Mouse (Mus musculus): ENCODE data around the gene Rala. TPM values are rescaled to one million over a fixed set of nuclear protein-coding genes. Genes with fewer than 3 reads are reported as not detected.
A peak's percentile ranks its signal among the peaks of the same experiment; 100 is the strongest.

Gene Rala
- polyA plus RNA-seq (2015; fragmentation: Nextera tagmentation; extraction: Ambion mirVana), result 206 and 207 TPM in 2 replicates

- no peaks in the 10 kb centered on the region for H3K9me3 ChIP-seq
- 8% methylated on average over 65 of the region's 69 CpGs for WGBS
- peak within 1 kb of the TSS; percentile 97 for H3K27ac ChIP-seq
- H3K4me2 ChIP-seq, result peak within 1 kb of the TSS; percentile 73
- H3K4me1 ChIP-seq (replicated peaks), result peaks cover 25% of the 10 kb centered on the region
- H3K9ac ChIP-seq, result peak within 1 kb of the TSS; percentile 96
- H3K27me3 ChIP-seq, result no peaks in the 10 kb centered on the region
- peak; percentile 100 for ATAC-seq (ENCODE audit: low FRiP score)
- peak within 1 kb of the TSS; percentile 97 for H3K4me3 ChIP-seq
- no peaks in the 10 kb centered on the region for H3K36me3 ChIP-seq
Measured at GRCm38 (mm10) chr13:17944078-17944917, at the start of gene Rala. Rala (minus strand) TSS chr13:17944239.

- peak; percentile 21; the same call in 1 of the 2 replicates for ATAC-seq (ENCODE audit: low FRiP score)
- WGBS, result 39% methylated on average over 7 of the region's 7 CpGs
- peak overlapping the region; percentile 85 for H3K4me3 ChIP-seq
- H3K9ac ChIP-seq, result peak overlapping the region; percentile 90
- peak overlapping the region; percentile 86 for H3K27ac ChIP-seq
- no peaks in the 10 kb centered on the region for H3K9me3 ChIP-seq
- peak overlapping the region; percentile 83 for H3K4me2 ChIP-seq
- H3K4me1 ChIP-seq (replicated peaks), result peaks cover 11% of the 10 kb centered on the region
- no peaks in the 10 kb centered on the region for H3K27me3 ChIP-seq
- no peaks in the 10 kb centered on the region for H3K36me3 ChIP-seq
Measured at GRCm38 (mm10) chr13:17993515-17993847, 49.4 kb upstream of the Rala start.

- H3K4me1 ChIP-seq (replicated peaks), result peaks cover 11% of the 10 kb centered on the region
- ATAC-seq (ENCODE audit: low FRiP score), result peak; percentile 99
- peak within 1 kb of the TSS; percentile 83 for H3K4me2 ChIP-seq
- no peaks in the 10 kb centered on the region for H3K9me3 ChIP-seq
- H3K4me3 ChIP-seq, result peak within 1 kb of the TSS; percentile 85
- peak within 1 kb of the TSS; percentile 90 for H3K9ac ChIP-seq
- H3K36me3 ChIP-seq, result no peaks in the 10 kb centered on the region; the same call in 1 of the 2 replicates
- WGBS, result under 1% methylated on average over 54 of the region's 54 CpGs
- H3K27ac ChIP-seq, result peak within 1 kb of the TSS; percentile 86
- no peaks in the 10 kb centered on the region for H3K27me3 ChIP-seq
Measured at GRCm38 (mm10) chr13:17992697-17993514, 48.9 kb upstream of the Rala start, which contains the start of gene Yae1d1. Yae1d1 (minus strand) TSS chr13:17993349.

GRCm38 (mm10) chr13:17992009-17992408 lies 48.0 kb upstream of the Rala start:
- peak overlapping the region; percentile 85 for H3K4me3 ChIP-seq
- peaks cover 11% of the 10 kb centered on the region for H3K4me1 ChIP-seq (replicated peaks)
- no peaks in the 10 kb centered on the region for H3K9me3 ChIP-seq
- ATAC-seq (ENCODE audit: low FRiP score), result no peak
- no peaks in the 10 kb centered on the region for H3K27me3 ChIP-seq
- no peak overlapping the region for H3K27ac ChIP-seq
- H3K36me3 ChIP-seq, result peaks cover 9% of the 10 kb centered on the region
- WGBS, result 91% methylated on average over 4 of the region's 4 CpGs
- H3K9ac ChIP-seq, result 0 out of 2 replicates have a peak overlapping the region, but pooled peaks have one; percentile 29
- peak overlapping the region; percentile 83 for H3K4me2 ChIP-seq

GRCm38 (mm10) chr13:17983194-17983593 lies 39.2 kb upstream of the Rala start:
- Histone ChIP-seq H3K9ac (no peak overlapping the region), H3K4me3 (no peak overlapping the region), H3K4me1 (replicated peaks) (no peaks in the 10 kb centered on the region), H3K9me3 (0 out of 2 replicates have a peak, but pooled peaks cover 3% of the 10 kb centered on the region), H3K27ac (no peak overlapping the region), H3K36me3 (peaks cover 53% of the 10 kb centered on the region), H3K4me2 (no peak overlapping the region), H3K27me3 (no peaks in the 10 kb centered on the region)
- ATAC-seq (ENCODE audit: low FRiP score), result no peak
- 44% methylated on average over 4 of the region's 4 CpGs for WGBS

- no peak overlapping the region for H3K27ac ChIP-seq
- no peaks in the 10 kb centered on the region for H3K27me3 ChIP-seq
- H3K4me3 ChIP-seq, result no peak overlapping the region
- 0 out of 2 replicates have a peak, but pooled peaks cover 3% of the 10 kb centered on the region for H3K9me3 ChIP-seq
- H3K9ac ChIP-seq, result no peak overlapping the region
- WGBS, result 84% methylated on average over 5 of the region's 5 CpGs
- no peak overlapping the region for H3K4me2 ChIP-seq
- peaks cover 50% of the 10 kb centered on the region for H3K36me3 ChIP-seq
- H3K4me1 ChIP-seq (replicated peaks), result no peaks in the 10 kb centered on the region
- ATAC-seq (ENCODE audit: low FRiP score), result no peak
Measured at GRCm38 (mm10) chr13:17982634-17983033, 38.6 kb upstream of the Rala start.

- H3K27ac ChIP-seq, result no peak overlapping the region
- 0 out of 2 replicates have a peak, but pooled peaks cover 3% of the 10 kb centered on the region for H3K9me3 ChIP-seq
- no peaks in the 10 kb centered on the region for H3K4me1 ChIP-seq (replicated peaks)
- H3K4me3 ChIP-seq, result no peak overlapping the region
- H3K36me3 ChIP-seq, result peaks cover 6% of the 10 kb centered on the region; the same call in 1 of the 2 replicates
- 84% methylated on average over 8 of the region's 8 CpGs for WGBS
- no peak overlapping the region for H3K4me2 ChIP-seq
- H3K9ac ChIP-seq, result no peak overlapping the region
- no peaks in the 10 kb centered on the region for H3K27me3 ChIP-seq
- no peak for ATAC-seq (ENCODE audit: low FRiP score)
Measured at GRCm38 (mm10) chr13:17976854-17977739, 33.1 kb upstream of the Rala start.

- H3K4me1 ChIP-seq (replicated peaks), result no peaks in the 10 kb centered on the region
- no peak overlapping the region for H3K4me3 ChIP-seq
- ATAC-seq (ENCODE audit: low FRiP score), result no peak
- H3K27me3 ChIP-seq, result no peaks in the 10 kb centered on the region
- no peak overlapping the region for H3K4me2 ChIP-seq
- 68% methylated on average over 2 of the region's 2 CpGs for WGBS
- no peak overlapping the region for H3K9ac ChIP-seq
- H3K9me3 ChIP-seq, result 0 out of 2 replicates have a peak, but pooled peaks cover 3% of the 10 kb centered on the region
- no peak overlapping the region for H3K27ac ChIP-seq
- no peaks in the 10 kb centered on the region for H3K36me3 ChIP-seq
Measured at GRCm38 (mm10) chr13:17975891-17976290, 31.9 kb upstream of the Rala start.

GRCm38 (mm10) chr13:17975457-17975856 lies 31.4 kb upstream of the Rala start:
- H3K36me3 ChIP-seq, result no peaks in the 10 kb centered on the region
- H3K4me1 ChIP-seq (replicated peaks), result no peaks in the 10 kb centered on the region
- H3K9ac ChIP-seq, result no peak overlapping the region
- no peak overlapping the region for H3K4me2 ChIP-seq
- H3K9me3 ChIP-seq, result 0 out of 2 replicates have a peak, but pooled peaks cover 3% of the 10 kb centered on the region
- ATAC-seq (ENCODE audit: low FRiP score), result no peak
- H3K27ac ChIP-seq, result no peak overlapping the region
- no peaks in the 10 kb centered on the region for H3K27me3 ChIP-seq
- WGBS, result 86% methylated on average over 1 of the region's 1 CpGs
- H3K4me3 ChIP-seq, result no peak overlapping the region

- no peak for ATAC-seq (ENCODE audit: low FRiP score)
Measured at GRCm38 (mm10) chr13:17974734-17975133, 30.7 kb upstream of the Rala start.

GRCm38 (mm10) chr13:17960613-17961012 lies 16.6 kb upstream of the Rala start:
- H3K4me2 ChIP-seq, result no peak overlapping the region
- WGBS, result 87% methylated on average over 7 of the region's 7 CpGs
- no peaks in the 10 kb centered on the region for H3K27me3 ChIP-seq
- no peak overlapping the region for H3K9ac ChIP-seq
- H3K4me3 ChIP-seq, result no peak overlapping the region
- no peaks in the 10 kb centered on the region for H3K4me1 ChIP-seq (replicated peaks)
- ATAC-seq (ENCODE audit: low FRiP score), result no peak
- H3K9me3 ChIP-seq, result no peaks in the 10 kb centered on the region
- no peak overlapping the region for H3K27ac ChIP-seq
- H3K36me3 ChIP-seq, result no peaks in the 10 kb centered on the region

More at GRCm38 (mm10) chr13:17974734-17975133, 30.7 kb upstream of the Rala start:
- Histone ChIP-seq H3K4me2 (no peak overlapping the region), H3K9ac (no peak overlapping the region), H3K27ac (no peak overlapping the region), H3K4me1 (replicated peaks) (no peaks in the 10 kb centered on the region), H3K9me3 (0 out of 2 replicates have a peak, but pooled peaks cover 3% of the 10 kb centered on the region), H3K4me3 (no peak overlapping the region), H3K36me3 (no peaks in the 10 kb centered on the region), H3K27me3 (no peaks in the 10 kb centered on the region)
- WGBS, result 94% methylated on average over 9 of the region's 9 CpGs
